Mouse (Mus musculus): ENCODE data around the gene Neurl4. TPM values are rescaled to one million over a fixed set of nuclear protein-coding genes. Genes with fewer than 3 reads are reported as not detected.

Gene Neurl4
- polyA plus RNA-seq, 1 experiment from 2014 or later = 12.3 TPM

DNA sequence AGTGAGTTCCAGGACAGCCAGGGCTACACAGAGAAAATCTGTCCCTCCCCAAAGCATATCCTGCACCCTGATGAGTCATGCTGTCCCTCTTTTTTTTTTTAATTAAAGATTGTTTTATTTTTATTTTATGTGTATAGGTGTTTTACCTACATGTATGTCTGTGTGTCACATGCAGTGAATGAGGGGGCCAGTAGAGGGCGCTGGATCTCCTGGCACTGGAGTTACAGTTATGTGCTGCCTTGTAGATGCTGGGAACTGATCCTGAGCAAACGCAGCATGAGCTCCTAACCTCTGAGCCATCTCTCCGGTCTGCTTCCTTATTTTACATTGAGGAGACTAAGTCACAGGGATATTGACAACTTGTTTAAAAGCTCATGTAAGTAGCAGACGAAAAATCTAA lies 17.8 kb upstream of the Neurl4 start:
- Histone ChIP-seq H3K27ac (no peak overlapping the region), H3K9ac (no peak overlapping the region), H3K4me3 (no peak overlapping the region), H3K4me2 (no peak overlapping the region), H3K4me1 (peaks cover 33% of the 10 kb centered on the region), H3K27me3 (no peaks in the 10 kb centered on the region), H3K36me3 (no peaks in the 10 kb centered on the region), H3K9me3 (no peaks in the 10 kb centered on the region)
- WGBS = 64% methylated on average over 4 of the region's 4 CpGs
- no peak for ATAC-seq (ENCODE audit: insufficient number of reproducible peaks, insufficient read depth, low FRiP score, low TSS enrichment, low read depth)

GRCm38 (mm10) chr11:69883527-69884151 lies 17.2 kb upstream of the Neurl4 start:
- H3K9me3 ChIP-seq = no peaks in the 10 kb centered on the region
- H3K27me3 ChIP-seq = no peaks in the 10 kb centered on the region
- H3K9ac ChIP-seq = no peak overlapping the region
- H3K4me2 ChIP-seq = no peak overlapping the region
- no peak for ATAC-seq (ENCODE audit: insufficient number of reproducible peaks, insufficient read depth, low FRiP score, low TSS enrichment, low read depth)
- 82% methylated on average over 8 of the region's 8 CpGs for whole genome bisulfite sequencing
- peaks cover 29% of the 10 kb centered on the region for H3K4me1 ChIP-seq
- H3K36me3 ChIP-seq = no peaks in the 10 kb centered on the region
- no peak overlapping the region for H3K27ac ChIP-seq
- H3K4me3 ChIP-seq = no peak overlapping the region

GRCm38 (mm10) chr11:69884240-69884639 lies 16.6 kb upstream of the Neurl4 start:
- no peaks in the 10 kb centered on the region for H3K36me3 ChIP-seq
- H3K4me1 ChIP-seq = peaks cover 23% of the 10 kb centered on the region
- 86% methylated on average over 9 of the region's 9 CpGs for WGBS
- H3K9ac ChIP-seq = no peak overlapping the region
- ATAC-seq (ENCODE audit: insufficient number of reproducible peaks, insufficient read depth, low FRiP score, low TSS enrichment, low read depth) = no peak
- H3K9me3 ChIP-seq = no peaks in the 10 kb centered on the region
- H3K4me3 ChIP-seq = no peak overlapping the region
- no peak overlapping the region for H3K27ac ChIP-seq
- H3K27me3 ChIP-seq = no peaks in the 10 kb centered on the region
- H3K4me2 ChIP-seq = no peak overlapping the region

DNA sequence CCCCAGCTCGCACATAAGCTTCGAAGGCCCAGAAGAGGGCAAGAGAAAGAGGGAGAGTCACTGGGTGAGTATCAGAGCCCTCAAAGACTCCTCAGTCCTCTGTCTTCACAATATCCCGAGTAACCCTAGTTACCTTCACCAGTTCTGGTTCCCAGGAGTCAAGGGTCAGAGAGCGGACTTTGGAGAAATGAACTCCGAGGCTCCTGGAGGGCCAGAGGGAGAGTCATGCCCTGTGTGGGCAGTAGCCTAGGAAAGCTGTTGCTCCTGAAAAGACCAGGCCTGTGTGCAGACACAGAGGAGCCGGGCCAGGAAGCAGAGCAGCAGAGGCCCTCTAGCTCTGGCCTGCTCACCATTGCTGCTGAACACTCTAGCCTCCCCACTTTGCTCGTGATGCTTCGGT lies 16.2 kb upstream of the Neurl4 start:
- H3K4me3 ChIP-seq = no peak overlapping the region
- no peaks in the 10 kb centered on the region for H3K36me3 ChIP-seq
- ATAC-seq (ENCODE audit: insufficient number of reproducible peaks, insufficient read depth, low FRiP score, low TSS enrichment, low read depth) = no peak
- no peak overlapping the region for H3K9ac ChIP-seq
- no peak overlapping the region for H3K4me2 ChIP-seq
- H3K27me3 ChIP-seq = no peaks in the 10 kb centered on the region
- H3K27ac ChIP-seq = no peak overlapping the region
- WGBS = 76% methylated on average over 8 of the region's 8 CpGs
- H3K9me3 ChIP-seq = no peaks in the 10 kb centered on the region
- peaks cover 18% of the 10 kb centered on the region for H3K4me1 ChIP-seq

GRCm38 (mm10) chr11:69886907-69887635 lies 13.8 kb upstream of the Neurl4 start:
- ATAC-seq (ENCODE audit: insufficient number of reproducible peaks, insufficient read depth, low FRiP score, low TSS enrichment, low read depth) = no peak
- Histone ChIP-seq H3K9ac (no peak overlapping the region), H3K36me3 (no peaks in the 10 kb centered on the region), H3K27ac (no peak overlapping the region), H3K4me3 (no peak overlapping the region), H3K4me1 (no peaks in the 10 kb centered on the region; the same call in none of the 2 replicates), H3K4me2 (no peak overlapping the region), H3K27me3 (no peaks in the 10 kb centered on the region), H3K9me3 (no peaks in the 10 kb centered on the region)
- 71% methylated on average over 8 of the region's 8 CpGs for WGBS

DNA sequence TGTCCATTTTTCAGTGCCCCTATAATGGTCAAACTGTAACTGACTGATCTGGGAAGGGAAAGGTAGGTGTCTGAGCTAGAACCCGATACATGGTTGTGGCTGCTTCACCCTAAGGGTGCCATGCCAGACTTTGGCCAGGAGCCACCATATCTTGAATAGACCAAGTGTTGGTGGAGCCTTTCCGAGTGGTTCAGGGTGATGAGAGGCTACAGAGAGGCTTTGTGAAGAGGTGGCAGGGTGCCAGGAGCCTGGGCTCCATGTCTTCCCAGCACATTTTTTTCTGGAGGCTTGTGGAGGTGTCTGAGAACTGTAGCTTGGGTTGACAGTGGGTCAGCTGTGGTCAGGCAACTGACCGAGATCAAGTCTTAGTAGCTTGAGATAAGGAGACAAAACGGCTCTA lies 9.4 kb upstream of the Neurl4 start:
- H3K27me3 ChIP-seq = no peaks in the 10 kb centered on the region
- 81% methylated on average over 4 of the region's 4 CpGs for WGBS
- no peak overlapping the region for H3K27ac ChIP-seq
- no peak overlapping the region for H3K4me2 ChIP-seq
- H3K9ac ChIP-seq = no peak overlapping the region
- ATAC-seq (ENCODE audit: insufficient number of reproducible peaks, insufficient read depth, low FRiP score, low TSS enrichment, low read depth) = no peak
- H3K4me1 ChIP-seq = no peaks in the 10 kb centered on the region; the same call in 1 of the 2 replicates
- H3K36me3 ChIP-seq = no peaks in the 10 kb centered on the region
- H3K9me3 ChIP-seq = no peaks in the 10 kb centered on the region
- no peak overlapping the region for H3K4me3 ChIP-seq

- H3K27me3 ChIP-seq = no peaks in the 10 kb centered on the region
- ATAC-seq (ENCODE audit: insufficient number of reproducible peaks, insufficient read depth, low FRiP score, low TSS enrichment, low read depth) = no peak
- no peaks in the 10 kb centered on the region for H3K36me3 ChIP-seq
- H3K9me3 ChIP-seq = no peaks in the 10 kb centered on the region
- H3K4me1 ChIP-seq = peaks cover 12% of the 10 kb centered on the region
- H3K4me2 ChIP-seq = no peak overlapping the region
- WGBS = 62% methylated on average over 5 of the region's 5 CpGs
- H3K4me3 ChIP-seq = no peak overlapping the region
- H3K9ac ChIP-seq = no peak overlapping the region
- H3K27ac ChIP-seq = no peak overlapping the region
Observed at GRCm38 (mm10) chr11:69894671-69895070, 6.2 kb upstream of the Neurl4 start.

GRCm38 (mm10) chr11:69895291-69895690 lies 5.6 kb upstream of the Neurl4 start, which contains the start of gene Acap1:
Acap1 (minus strand) TSS chr11:69895539.
- Histone ChIP-seq H3K9ac (no peak within 1 kb of the TSS), H3K4me3 (no peak within 1 kb of the TSS), H3K4me2 (no peak within 1 kb of the TSS), H3K27ac (no peak within 1 kb of the TSS; the same call in 1 of the 2 replicates), H3K36me3 (no peaks in the 10 kb centered on the region), H3K4me1 (peaks cover 15% of the 10 kb centered on the region), H3K27me3 (no peaks in the 10 kb centered on the region), H3K9me3 (no peaks in the 10 kb centered on the region)
- 78% methylated on average over 4 of the region's 4 CpGs for WGBS
- no peak for ATAC-seq (ENCODE audit: insufficient number of reproducible peaks, insufficient read depth, low FRiP score, low TSS enrichment, low read depth)

- Histone ChIP-seq H3K9me3 (no peaks in the 10 kb centered on the region), H3K4me1 (peaks cover 28% of the 10 kb centered on the region), H3K4me2 (peak overlapping the region; percentile 83), H3K27ac (peak overlapping the region; percentile 97; the same call in 1 of the 2 replicates), H3K36me3 (peaks cover 17% of the 10 kb centered on the region), H3K4me3 (peak overlapping the region; percentile 78), H3K27me3 (no peaks in the 10 kb centered on the region), H3K9ac (peak overlapping the region; percentile 96)
- WGBS = 21% methylated on average over 4 of the region's 4 CpGs
- no peak for ATAC-seq (ENCODE audit: insufficient number of reproducible peaks, insufficient read depth, low FRiP score, low TSS enrichment, low read depth)
Observed at GRCm38 (mm10) chr11:69899870-69900269, 1.0 kb upstream of the Neurl4 start.

DNA sequence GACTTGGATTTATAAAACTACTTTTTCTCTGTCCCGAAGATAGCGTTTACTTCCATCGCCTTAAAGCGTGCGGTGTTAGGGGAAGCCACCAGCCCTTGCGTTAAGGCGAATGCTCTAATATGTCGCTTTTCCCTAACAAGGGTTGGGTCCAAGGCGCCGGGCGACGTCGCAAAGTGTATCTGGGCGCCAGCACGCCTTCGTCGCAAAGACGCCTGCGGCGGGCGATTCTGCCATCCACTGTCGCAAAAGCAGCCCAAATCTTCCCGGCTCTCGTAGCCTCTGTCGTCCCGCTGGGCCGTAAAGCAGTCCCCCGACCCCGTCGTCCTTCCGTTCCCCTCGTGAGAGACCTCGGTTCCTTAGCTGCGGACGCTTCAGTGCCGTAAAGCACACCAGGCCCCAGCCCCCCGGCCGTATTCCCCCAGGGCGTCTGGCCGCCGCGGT lies 554 bp downstream of the Neurl4 start:
- peaks cover 33% of the 10 kb centered on the region for H3K36me3 ChIP-seq
- WGBS = under 1% methylated on average over 42 of the region's 42 CpGs
- H3K4me3 ChIP-seq = peak overlapping the region; percentile 78
- peak overlapping the region; percentile 83 for H3K4me2 ChIP-seq
- peaks cover 28% of the 10 kb centered on the region for H3K4me1 ChIP-seq
- H3K9me3 ChIP-seq = no peaks in the 10 kb centered on the region
- ATAC-seq (ENCODE audit: insufficient number of reproducible peaks, insufficient read depth, low FRiP score, low TSS enrichment, low read depth) = peak; percentile 76
- peak overlapping the region; percentile 97 for H3K27ac ChIP-seq
- peak overlapping the region; percentile 96 for H3K9ac ChIP-seq
- no peaks in the 10 kb centered on the region for H3K27me3 ChIP-seq

DNA sequence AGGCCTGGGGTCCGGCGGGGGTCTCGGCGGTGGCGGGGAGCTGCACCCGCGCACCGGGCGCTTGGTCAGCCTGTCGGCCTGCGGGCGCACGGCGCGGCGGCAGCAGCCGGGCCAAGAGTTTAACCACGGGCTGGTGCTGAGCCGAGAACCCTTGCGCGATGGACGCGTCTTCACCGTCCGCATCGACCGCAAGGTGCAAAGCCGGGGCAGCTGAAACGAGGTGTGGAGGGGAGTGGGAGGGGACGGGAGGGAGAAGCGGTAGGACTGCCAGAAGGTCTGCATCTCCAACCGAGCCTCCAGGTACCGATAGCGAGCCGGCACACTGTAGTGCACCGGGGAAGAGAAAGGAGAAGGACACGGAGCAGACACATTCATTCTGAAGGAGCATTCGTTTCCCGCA lies 1.1 kb downstream of the Neurl4 start:
- peak overlapping the region; percentile 78 for H3K4me3 ChIP-seq
- peak overlapping the region; percentile 97 for H3K27ac ChIP-seq

DNA sequence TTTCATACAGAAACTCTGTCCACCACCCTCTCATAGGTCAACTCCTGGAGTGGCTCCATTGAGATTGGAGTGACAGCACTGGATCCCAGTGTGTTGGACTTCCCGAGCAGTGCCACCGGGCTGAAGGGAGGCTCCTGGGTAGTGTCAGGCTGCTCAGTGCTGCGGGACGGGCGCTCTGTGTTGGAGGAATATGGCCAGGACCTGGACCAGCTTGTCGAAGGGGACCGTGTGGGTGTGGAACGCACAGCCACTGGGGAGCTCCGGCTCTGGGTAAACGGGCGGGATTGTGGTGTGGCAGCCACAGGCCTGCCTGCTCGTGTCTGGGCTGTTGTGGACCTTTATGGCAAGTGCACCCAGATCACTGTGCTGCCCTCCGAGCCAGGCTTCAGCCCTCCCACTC lies 2.1 kb downstream of the Neurl4 start:
- Histone ChIP-seq H3K4me1 (peaks cover 28% of the 10 kb centered on the region), H3K9me3 (no peaks in the 10 kb centered on the region), H3K4me3 (peak overlapping the region; percentile 78), H3K27me3 (no peaks in the 10 kb centered on the region), H3K4me2 (peak overlapping the region; percentile 83), H3K27ac (no peak overlapping the region), H3K9ac (peak overlapping the region; percentile 96), H3K36me3 (peaks cover 48% of the 10 kb centered on the region)
- 88% methylated on average over 13 of the region's 13 CpGs for WGBS
- no peak for ATAC-seq (ENCODE audit: insufficient number of reproducible peaks, insufficient read depth, low FRiP score, low TSS enrichment, low read depth)

More for the DNA sequence above, 1.1 kb downstream of the Neurl4 start:
- H3K27me3 ChIP-seq = no peaks in the 10 kb centered on the region
- H3K9ac ChIP-seq = peak overlapping the region; percentile 96
- H3K36me3 ChIP-seq = peaks cover 39% of the 10 kb centered on the region
- no peak for ATAC-seq (ENCODE audit: insufficient number of reproducible peaks, insufficient read depth, low FRiP score, low TSS enrichment, low read depth)
- H3K4me1 ChIP-seq = peaks cover 28% of the 10 kb centered on the region
- H3K4me2 ChIP-seq = peak overlapping the region; percentile 83
- WGBS = 1% methylated on average over 39 of the region's 39 CpGs
- H3K9me3 ChIP-seq = no peaks in the 10 kb centered on the region
